Mouse (Mus musculus): Measurements from ENCODE around the gene Ube2q2. TPM values are rescaled to one million over a fixed set of nuclear protein-coding genes. Genes with fewer than 3 reads are reported as not detected.

The Ube2q2 gene
- polyA plus RNA-seq, 1 experiment = 9.9 TPM

DNA sequence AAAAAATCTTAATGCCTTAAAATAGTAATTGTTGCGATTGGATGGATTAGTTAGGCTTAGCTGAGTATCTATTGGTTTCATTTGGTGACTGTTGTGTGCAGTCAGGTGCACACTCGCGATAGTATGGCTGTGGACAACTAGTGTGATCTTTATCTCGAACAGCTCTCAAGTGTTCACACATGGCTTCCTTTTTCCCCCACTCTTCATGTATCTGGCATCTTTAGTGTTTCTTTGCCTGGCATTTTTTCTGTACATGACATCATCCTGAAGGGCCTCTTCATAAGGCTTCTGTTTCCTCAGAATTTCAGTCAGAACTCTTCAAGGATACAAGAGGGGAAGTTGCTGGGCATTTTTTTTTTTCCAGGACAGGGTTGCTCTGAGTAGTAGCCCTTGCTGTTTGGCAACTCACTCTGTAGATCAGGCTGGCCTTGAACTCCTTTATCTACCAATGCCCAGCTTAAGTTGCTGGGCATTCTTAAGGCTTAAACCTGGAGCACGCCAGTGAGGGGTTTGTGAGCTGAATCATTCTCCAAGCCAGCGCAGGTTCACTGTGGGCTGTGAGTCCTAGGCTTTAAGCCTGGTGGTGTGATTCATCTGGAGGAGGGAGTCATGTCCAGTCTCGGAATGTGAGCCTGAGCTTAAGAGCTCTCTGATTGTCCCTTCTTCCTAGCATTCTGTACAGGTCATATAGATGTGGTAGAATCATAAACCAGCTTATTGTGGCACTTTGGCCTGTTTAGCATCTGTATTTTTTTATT, 22.2 kb downstream of the Ube2q2 start:
- Histone ChIP-seq H3K4me1 (ENCODE audit: control insufficient read depth, insufficient read depth, low read length) (peaks cover 2% of the 10 kb centered on the region; the same call in 1 of the 2 replicates), H3K4me3 (replicated peaks; ENCODE audit: extremely low read depth, low read depth, low read length) (no peak overlapping the region)
- WGBS = 75% methylated on average over 7 of the region's 7 CpGs
- DNase-seq = no peak
- TF ChIP-seq CTCF (IDR thresholded peaks at IDR 0.05; ENCODE audit: insufficient read depth, low read length) = no peak
- TF ChIP-seq POLR2A (IDR thresholded peaks at IDR 0.05; ENCODE audit: borderline replicate concordance, extremely low read depth, low read depth, low read length) = no peak

DNA sequence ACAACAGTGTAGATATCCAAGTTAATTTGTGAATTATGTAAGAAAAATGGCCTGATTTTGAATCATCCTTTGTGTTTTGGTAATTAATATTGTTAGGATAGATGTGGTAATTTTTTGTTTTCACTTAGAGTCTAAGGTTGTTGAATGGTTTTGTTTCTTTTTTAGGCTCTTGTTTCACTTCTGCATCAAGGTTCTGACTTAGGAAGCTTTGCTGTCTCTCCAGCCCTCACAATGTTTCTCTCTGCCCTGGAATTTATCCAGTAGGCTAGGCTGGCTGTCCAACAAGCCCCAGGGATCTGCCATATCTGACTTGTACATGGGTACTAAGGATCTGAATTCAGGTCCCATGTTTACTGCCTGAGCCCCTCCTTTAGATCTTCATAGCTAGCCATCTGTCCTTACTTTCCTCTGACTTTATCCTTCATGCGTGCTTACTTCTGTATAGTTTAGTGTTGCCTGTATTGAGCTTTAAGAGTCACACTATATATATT, 23.6 kb downstream of the Ube2q2 start:
- Histone ChIP-seq H3K4me1 (ENCODE audit: control insufficient read depth, insufficient read depth, low read length) (no peaks in the 10 kb centered on the region), H3K4me3 (replicated peaks; ENCODE audit: extremely low read depth, low read depth, low read length) (no peak overlapping the region)
- TF ChIP-seq CTCF (IDR thresholded peaks at IDR 0.05; ENCODE audit: insufficient read depth, low read length) (no peak), POLR2A (IDR thresholded peaks at IDR 0.05; ENCODE audit: borderline replicate concordance, extremely low read depth, low read depth, low read length) (no peak)
- no peak for DNase-seq
- 90% methylated on average over 1 of the region's 1 CpGs for WGBS

DNA sequence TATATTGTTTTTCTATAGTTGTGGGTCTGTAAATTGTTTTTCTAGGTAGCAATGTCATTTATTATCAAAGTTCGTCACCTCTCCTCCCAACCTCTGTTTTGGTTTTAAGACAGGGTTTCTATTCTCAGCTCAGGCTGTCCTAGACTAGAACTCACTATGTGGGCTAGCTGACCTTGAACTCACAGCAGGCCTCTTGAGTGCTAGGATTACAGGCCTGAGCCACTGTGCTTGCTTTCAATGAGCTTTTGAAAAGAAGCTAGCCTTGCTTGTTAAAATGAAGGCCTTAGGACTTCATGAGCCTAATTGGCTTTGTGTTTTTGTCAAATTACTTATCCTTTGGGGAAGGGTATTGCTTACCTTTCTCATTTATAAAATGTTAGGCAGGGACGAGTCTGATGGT, 25.6 kb downstream of the Ube2q2 start:
- no peak for DNase-seq
- no peak for TF ChIP-seq POLR2A (IDR thresholded peaks at IDR 0.05; ENCODE audit: borderline replicate concordance, extremely low read depth, low read depth, low read length)
- no peak for TF ChIP-seq CTCF (IDR thresholded peaks at IDR 0.05; ENCODE audit: insufficient read depth, low read length)
- no peak overlapping the region for H3K4me3 ChIP-seq (replicated peaks; ENCODE audit: extremely low read depth, low read depth, low read length)
- WGBS = 90% methylated on average over 2 of the region's 2 CpGs
- no peaks in the 10 kb centered on the region for H3K4me1 ChIP-seq (ENCODE audit: control insufficient read depth, insufficient read depth, low read length)

DNA sequence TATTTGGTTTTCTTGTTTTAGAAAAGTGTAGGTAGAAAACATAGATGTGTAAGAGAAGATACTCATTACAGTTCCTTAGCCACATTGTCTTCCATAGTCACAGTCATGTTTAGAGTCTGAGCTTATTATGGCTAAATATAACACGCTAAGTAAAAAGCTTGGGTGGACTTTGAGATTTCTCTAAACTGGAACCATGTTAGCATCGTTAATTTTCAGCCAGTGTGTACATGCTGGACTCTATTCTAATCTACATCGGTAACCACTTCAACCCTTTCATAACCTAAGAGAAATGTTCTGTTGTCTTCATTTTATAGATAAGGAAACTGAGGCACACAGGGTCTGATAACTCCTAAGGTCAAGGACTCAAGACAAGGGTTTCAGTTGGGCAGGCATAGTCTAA, 47.2 kb downstream of the Ube2q2 start:
- TF ChIP-seq CTCF (IDR thresholded peaks at IDR 0.05; ENCODE audit: insufficient read depth, low read length) (no peak), POLR2A (IDR thresholded peaks at IDR 0.05; ENCODE audit: borderline replicate concordance, extremely low read depth, low read depth, low read length) (no peak)
- DNase-seq = no peak
- 99% methylated on average over 3 of the region's 3 CpGs for WGBS
- H3K4me3 ChIP-seq (replicated peaks; ENCODE audit: extremely low read depth, low read depth, low read length) = no peak overlapping the region
- no peaks in the 10 kb centered on the region for H3K4me1 ChIP-seq (ENCODE audit: control insufficient read depth, insufficient read depth, low read length)

DNA sequence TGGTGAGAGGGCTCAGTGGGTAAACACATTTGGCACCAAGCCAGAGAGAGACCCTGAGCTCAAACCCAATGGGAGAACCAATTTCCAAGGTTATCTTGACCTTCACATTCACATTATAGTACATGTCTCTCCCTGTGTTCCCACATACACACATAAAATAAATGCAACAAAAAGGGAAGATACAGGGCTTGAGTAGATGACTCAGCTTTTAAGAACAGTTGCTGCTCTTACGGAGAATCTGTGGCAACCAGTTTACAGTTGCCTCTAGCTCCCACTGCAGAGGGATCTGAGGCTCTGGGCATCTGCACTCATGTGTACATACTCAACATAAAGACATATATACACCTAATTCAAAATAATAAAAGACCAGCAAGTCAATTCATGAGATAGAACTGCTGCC, 49.6 kb downstream of the Ube2q2 start:
- DNase-seq = no peak
- no peaks in the 10 kb centered on the region for H3K4me1 ChIP-seq (ENCODE audit: control insufficient read depth, insufficient read depth, low read length)
- 88% methylated on average over 1 of the region's 1 CpGs for WGBS

DNA sequence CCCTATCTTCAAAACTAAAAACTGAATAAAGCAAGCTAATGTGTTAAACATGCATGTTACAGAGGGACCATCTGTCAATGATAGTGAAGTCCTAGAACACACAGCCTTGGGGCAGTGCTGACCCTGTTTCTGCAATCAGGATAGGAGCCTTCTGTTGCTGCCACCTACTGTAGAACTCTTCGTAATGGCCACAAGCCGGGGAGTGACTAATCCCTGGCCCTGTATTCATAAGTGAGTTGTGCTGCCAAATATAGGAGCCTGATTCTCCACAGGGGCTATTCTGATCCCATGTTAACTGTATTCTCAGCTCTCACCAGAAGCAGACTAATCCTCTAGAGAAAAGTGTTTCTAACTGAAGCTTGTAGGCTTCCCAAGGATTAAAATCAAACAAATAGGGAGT, 50.7 kb downstream of the Ube2q2 start:
- Histone ChIP-seq H3K4me1 (ENCODE audit: control insufficient read depth, insufficient read depth, low read length) (no peaks in the 10 kb centered on the region), H3K4me3 (replicated peaks; ENCODE audit: extremely low read depth, low read depth, low read length) (no peak overlapping the region)
- no peak for DNase-seq
- TF ChIP-seq CTCF (IDR thresholded peaks at IDR 0.05; ENCODE audit: insufficient read depth, low read length) = no peak
- no peak for TF ChIP-seq POLR2A (IDR thresholded peaks at IDR 0.05; ENCODE audit: borderline replicate concordance, extremely low read depth, low read depth, low read length)
- 67% methylated on average over 2 of the region's 2 CpGs for WGBS

More for the DNA sequence above, 49.6 kb downstream of the Ube2q2 start:
- no peak for TF ChIP-seq CTCF (IDR thresholded peaks at IDR 0.05; ENCODE audit: insufficient read depth, low read length)
- no peak for TF ChIP-seq POLR2A (IDR thresholded peaks at IDR 0.05; ENCODE audit: borderline replicate concordance, extremely low read depth, low read depth, low read length)
- H3K4me3 ChIP-seq (replicated peaks; ENCODE audit: extremely low read depth, low read depth, low read length) = no peak overlapping the region

DNA sequence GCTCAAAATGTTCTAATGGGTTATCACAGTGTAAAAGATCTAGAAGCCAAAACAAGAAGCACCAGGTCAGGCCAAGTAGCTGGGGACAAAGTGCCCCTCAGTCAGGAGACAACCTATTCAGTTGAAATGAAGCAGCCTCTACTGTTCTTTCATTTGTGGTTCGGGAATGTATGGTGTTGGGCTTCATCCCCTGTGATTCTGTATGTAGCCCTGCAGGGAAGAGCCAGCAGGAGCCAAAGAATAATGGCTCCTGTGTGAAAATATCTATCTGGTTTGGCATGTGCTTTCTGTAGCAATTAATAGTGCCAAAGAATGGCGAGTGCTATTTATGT, 59.8 kb downstream of the Ube2q2 start:
- peaks cover 14% of the 10 kb centered on the region for H3K4me1 ChIP-seq (ENCODE audit: control insufficient read depth, insufficient read depth, low read length)
- H3K4me3 ChIP-seq (replicated peaks; ENCODE audit: extremely low read depth, low read depth, low read length) = peak overlapping the region; percentile 95
- WGBS = 3% methylated on average over 2 of the region's 2 CpGs
- DNase-seq = no peak
- TF ChIP-seq CTCF (IDR thresholded peaks at IDR 0.05; ENCODE audit: insufficient read depth, low read length) = no peak
- no peak for TF ChIP-seq POLR2A (IDR thresholded peaks at IDR 0.05; ENCODE audit: borderline replicate concordance, extremely low read depth, low read depth, low read length)

DNA sequence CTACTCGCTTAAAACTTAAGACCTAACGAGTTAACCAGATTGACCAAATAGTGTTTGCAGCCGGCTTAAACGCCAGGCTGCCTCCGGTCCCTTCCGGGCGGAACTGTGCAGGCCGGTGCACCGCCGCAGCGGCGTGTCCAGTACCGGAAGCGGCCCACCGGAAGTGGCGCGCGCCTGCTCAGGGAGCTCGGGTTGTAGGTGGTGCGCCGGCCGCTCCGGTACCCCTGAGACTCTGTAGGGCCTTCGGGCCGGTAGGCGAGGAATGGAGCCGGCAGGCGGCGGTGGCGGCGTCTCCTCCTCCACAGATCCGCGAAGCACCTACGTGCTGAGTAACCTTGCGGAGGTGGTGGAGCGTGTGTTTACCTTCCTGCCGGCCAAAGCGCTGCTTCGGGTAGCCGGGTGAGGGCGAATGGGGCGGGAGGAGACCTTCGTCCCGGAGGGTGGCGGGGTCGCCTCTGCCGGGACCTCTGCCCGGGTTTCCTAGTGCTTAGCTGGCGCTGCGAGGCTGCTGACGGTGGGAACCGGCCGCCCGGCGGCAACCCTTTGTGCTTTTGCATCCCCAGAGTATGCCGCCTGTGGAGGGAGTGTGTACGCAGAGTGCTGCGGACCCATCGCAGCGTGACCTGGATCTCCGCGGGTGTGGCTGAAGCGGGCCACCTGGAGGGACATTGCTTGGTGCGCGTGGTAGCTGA, 60.3 kb downstream of the Ube2q2 start, which contains the start of gene Fbxo22:
TSS of gene Fbxo22 (plus strand) at position 136 of the 692 bp plus-strand sequence.
- WGBS = 1% methylated on average over 65 of the region's 65 CpGs
- Histone ChIP-seq H3K4me3 (replicated peaks; ENCODE audit: extremely low read depth, low read depth, low read length) (peak within 1 kb of the TSS; percentile 95), H3K4me1 (ENCODE audit: control insufficient read depth, insufficient read depth, low read length) (peaks cover 14% of the 10 kb centered on the region)
- no peak for TF ChIP-seq CTCF (IDR thresholded peaks at IDR 0.05; ENCODE audit: insufficient read depth, low read length)
- TF ChIP-seq POLR2A (IDR thresholded peaks at IDR 0.05; ENCODE audit: borderline replicate concordance, extremely low read depth, low read depth, low read length) = peak; percentile 69; the same call in 1 of the 2 replicates
- peak; percentile 82 for DNase-seq

DNA sequence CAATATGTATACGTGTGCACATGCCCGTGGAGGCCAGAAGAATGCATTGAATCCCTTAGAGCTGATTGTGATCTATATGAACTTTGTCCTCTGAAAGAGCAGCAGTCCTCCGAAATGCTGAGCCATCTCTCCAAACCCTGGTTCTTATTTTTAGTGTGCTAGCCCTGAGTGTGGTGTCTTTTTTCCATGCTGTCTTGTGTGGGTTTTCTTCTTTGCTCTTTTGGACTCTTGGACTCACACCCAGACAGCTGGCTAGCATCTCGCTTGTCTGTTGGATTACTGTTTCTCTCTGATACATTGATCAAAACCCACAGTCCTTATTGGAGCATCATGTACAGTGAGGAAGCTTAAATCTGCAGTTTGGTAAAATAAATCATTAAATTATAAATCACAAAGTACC, 63.0 kb downstream of the Ube2q2 start:
- 79% methylated on average over 4 of the region's 4 CpGs for WGBS
- TF ChIP-seq CTCF (IDR thresholded peaks at IDR 0.05; ENCODE audit: insufficient read depth, low read length) (no peak), POLR2A (IDR thresholded peaks at IDR 0.05; ENCODE audit: borderline replicate concordance, extremely low read depth, low read depth, low read length) (no peak)
- DNase-seq = no peak

More for the DNA sequence above, 63.0 kb downstream of the Ube2q2 start:
- peaks cover 14% of the 10 kb centered on the region for H3K4me1 ChIP-seq (ENCODE audit: control insufficient read depth, insufficient read depth, low read length)
- no peak overlapping the region for H3K4me3 ChIP-seq (replicated peaks; ENCODE audit: extremely low read depth, low read depth, low read length)

Data from lung, adult 2 months (tissue).